Mouse (Mus musculus): ENCODE data around the gene Bdkrb1.

Bdkrb1 gene

GRCm38 (mm10) chr12:105602581-105603210 is at the start of gene Bdkrb1:
TSS of gene Bdkrb1 (plus strand) at chr12:105603085.
- no peak for DNase-seq

- DNase-seq = no peak
Measured at GRCm38 (mm10) chr12:105554151-105554772, 48.6 kb upstream of the Bdkrb1 start.

GRCm38 (mm10) chr12:105555172-105555571 is 47.7 kb upstream of the Bdkrb1 start:
- DNase-seq = no peak

DNA sequence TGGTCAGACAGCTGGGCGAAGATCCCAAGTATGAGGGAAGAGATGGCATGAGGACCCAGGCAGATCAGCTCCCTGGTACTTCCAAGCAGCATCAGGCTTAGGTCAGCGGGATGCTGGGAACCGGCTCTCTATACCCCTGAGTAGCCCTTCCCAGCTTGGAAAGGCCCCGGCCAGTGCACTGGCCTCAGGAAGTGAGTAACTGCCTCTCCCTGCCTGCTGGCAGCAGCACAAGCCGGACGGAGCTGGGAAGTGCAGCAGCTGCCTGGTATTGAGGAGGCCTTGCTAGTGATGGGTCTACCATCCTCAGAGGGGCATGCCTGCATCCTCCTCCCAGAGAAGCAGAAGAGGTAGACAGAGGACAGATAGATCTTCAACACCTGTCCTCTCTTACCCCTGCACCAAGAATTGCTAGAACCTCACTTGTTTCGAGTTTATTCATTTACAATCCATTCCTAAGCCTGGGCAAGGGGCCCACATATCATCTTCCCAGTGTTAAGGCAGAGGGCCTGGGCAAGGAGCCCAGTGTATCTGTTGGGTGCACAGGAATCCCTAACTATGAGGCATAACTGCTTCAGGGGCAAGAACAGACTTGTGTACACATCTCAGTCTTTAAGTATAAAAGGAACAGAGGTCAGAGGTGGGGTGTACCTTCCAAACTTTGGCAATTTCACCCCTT is 45.5 kb upstream of the Bdkrb1 start:
- DNase-seq = no peak

GRCm38 (mm10) chr12:105561007-105561534 is 41.8 kb upstream of the Bdkrb1 start:
- no peak for DNase-seq

DNA sequence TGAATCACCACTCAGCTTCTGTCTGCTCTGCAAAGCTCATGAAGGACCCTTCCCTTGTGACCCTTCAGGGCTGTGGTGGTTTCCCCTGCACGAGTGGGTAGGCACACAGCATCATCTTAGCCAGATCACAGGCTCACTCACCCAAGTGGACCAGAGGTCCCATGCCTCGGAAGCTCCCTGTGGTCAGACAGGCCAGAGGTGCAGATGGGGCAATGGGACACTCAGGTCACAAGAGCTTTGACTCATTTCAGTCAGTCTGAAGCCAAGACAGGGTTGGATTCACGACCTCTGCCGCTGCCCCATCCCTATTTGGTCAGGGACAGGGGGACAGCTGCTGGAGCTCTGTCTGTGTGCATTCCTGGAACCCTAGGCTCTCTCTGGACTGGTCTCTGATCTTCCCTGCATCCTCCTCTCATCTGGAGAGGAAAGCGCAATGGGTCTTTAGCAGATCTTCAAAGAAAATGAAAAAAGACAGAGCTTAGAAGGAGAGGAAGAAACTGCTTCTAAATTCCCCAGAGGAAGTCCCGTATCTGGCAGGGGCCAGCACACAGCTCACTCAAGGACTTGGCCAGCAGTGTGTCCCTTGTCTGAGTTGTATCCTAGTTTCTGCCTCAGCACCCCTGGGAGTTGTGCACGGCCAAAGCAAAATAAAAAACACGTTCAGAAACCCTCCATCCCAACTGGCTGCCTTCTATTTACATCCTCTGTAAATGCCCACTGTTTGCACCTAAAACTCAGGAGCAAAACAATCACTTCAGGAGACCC is 40.6 kb upstream of the Bdkrb1 start:
- DNase-seq = no peak

GRCm38 (mm10) chr12:105562936-105563680 is 39.8 kb upstream of the Bdkrb1 start, which contains the start of gene Bdkrb2:
TSS of gene Bdkrb2 (plus strand) at chr12:105563226.
- DNase-seq = peak; percentile 20 to 26

- no peak for DNase-seq
Measured at GRCm38 (mm10) chr12:105563726-105564275, 39.1 kb upstream of the Bdkrb1 start.

- DNase-seq = no peak
Measured at GRCm38 (mm10) chr12:105565221-105565620, 37.7 kb upstream of the Bdkrb1 start.

DNA sequence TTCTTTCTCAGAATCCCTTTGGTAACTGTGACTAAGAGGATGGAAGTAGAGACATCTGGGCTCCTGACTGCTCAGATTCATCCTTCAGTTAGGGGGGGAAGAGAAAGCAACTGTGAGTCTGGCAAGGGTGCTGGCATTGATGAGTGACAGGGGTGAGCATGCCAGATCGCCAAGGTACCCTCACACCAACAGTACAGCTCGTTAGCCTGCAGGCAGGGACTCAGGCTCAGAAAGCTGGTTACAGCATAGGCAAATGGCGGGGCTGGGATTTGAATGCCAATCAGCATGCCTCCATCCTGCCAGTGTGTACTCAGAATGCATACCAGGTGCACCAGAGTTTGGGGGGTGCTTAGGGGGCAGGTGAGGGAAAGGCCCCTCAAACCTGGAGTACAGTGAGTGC is 31.0 kb upstream of the Bdkrb1 start:
- no peak for DNase-seq

DNA sequence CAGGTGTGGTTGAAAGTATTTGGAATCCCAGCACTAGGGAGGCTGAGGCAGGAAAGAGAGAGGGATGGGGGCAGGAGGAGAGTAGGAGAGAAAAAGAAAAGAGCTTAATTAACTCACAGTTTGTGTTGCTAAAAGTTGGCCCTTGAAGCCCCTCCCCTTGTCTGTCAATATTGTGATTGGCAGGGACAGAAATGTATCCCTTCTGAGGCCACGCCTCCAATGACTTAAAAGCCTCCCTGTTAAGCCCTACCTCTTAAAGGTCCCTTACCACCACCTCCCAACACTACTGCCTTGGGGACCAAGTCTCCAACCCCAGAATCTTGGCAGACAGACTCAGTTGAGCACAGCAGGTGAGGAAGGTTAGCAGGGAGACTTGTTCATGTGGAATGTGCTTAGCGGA is 30.3 kb upstream of the Bdkrb1 start:
- no peak for DNase-seq

DNA sequence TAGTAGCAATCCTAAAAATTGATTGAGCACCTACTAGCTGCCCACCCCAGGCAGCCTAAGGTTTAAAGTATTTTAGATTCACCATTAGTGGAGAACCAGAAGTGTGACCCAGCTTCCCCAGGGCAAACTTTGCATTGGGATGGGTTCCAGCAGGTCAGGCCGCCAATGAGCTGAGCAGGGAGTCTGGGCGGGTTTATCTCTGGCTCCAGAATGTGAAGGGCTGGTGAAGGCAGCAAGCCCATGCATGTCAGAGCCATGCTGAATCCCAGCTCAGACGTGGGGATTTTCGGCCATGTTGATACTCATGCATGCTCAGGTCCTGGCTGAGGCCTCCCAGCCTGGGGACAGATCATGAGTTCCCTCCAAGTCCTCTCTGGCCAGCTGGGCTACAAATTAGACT is 28.5 kb upstream of the Bdkrb1 start:
- no peak for DNase-seq

DNA sequence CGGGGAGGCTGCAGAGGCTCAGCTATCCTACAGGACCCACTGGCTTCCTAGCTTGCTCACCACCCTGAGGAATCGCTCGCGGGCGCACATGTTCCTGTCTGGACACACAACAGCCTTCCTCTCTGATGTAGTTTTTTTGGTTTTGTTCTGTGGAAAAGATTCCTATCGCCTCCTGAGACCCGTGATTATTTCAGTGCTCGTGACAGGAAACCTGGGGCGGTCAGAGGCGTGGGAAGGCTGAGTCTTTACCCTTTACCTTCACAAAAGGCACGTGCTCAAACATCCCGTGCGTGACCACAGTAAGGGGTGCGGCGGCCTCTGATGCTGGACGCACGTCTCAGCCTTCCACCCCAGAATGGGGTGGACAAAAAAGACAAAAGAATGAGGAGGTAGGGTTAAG is 22.4 kb upstream of the Bdkrb1 start:
- DNase-seq = no peak

DNA sequence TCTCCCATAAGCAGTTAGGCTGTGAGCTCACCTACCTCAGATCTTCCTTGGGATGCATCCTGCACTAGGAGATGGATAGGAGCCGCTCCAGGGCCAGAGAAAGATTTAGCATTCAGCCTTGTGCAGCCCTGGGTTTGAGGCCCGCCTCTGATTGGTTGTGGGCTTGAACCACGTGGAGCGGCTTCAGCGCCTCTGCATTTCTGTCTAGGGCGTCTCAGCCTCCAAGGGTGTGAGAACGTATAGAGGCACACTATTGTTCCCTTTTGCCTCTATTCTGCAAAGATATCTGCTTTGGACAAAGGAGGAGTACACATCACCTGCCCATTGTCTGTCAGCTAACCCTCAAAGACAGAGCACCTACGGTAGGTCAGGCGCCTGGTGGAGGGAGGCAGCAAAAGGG is 20.4 kb upstream of the Bdkrb1 start:
- no peak for DNase-seq

GRCm38 (mm10) chr12:105583484-105583883 is 19.4 kb upstream of the Bdkrb1 start:
- DNase-seq = no peak

- DNase-seq = peak; percentile 73 to 76
Measured at GRCm38 (mm10) chr12:105584851-105585250, 18.0 kb upstream of the Bdkrb1 start.

DNA sequence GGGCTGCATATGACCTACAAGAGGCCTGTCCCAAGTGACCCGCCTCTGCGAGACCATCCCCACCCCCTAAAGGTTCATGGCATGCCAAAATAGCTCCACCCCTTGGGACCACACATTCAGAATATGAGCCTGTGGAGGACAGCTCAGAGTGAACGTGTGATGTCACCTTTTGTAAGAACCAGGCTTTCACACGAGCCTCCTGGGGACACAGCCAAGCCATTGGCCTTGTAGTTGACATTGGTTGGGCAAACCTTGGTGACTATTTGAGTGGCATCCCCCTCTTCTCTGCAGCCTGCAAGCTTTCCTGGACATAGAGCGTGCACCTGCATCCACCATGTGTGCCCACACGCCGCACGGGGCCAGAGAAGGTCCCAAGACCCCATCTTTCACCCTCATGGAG is 15.4 kb upstream of the Bdkrb1 start:
- no peak for DNase-seq

GRCm38 (mm10) chr12:105590786-105591185 is 12.1 kb upstream of the Bdkrb1 start:
- peak; percentile 31 to 46 for DNase-seq

- peak; percentile 56 to 58 for DNase-seq
Measured at GRCm38 (mm10) chr12:105592361-105592761, 10.5 kb upstream of the Bdkrb1 start.

DNA sequence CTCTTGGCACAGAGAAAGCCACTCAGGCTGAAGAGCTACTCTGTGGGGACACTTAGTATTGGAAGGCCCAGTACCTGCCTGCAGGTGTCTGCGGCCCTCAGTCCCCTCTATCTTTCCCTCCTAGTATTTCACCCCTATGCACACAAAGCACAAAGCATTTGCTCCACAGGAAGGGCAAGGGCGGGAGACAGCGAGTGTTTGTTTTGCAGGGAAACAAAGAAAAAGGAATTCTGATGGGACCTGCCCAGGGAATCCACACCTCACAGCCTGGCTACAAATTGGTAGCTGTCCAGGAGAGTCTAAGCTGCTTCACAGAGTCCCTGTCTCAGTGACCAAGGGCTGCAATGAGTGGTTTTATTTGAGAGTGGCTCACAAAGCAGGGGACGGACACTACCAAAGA is 9.4 kb upstream of the Bdkrb1 start:
- no peak for DNase-seq

DNA sequence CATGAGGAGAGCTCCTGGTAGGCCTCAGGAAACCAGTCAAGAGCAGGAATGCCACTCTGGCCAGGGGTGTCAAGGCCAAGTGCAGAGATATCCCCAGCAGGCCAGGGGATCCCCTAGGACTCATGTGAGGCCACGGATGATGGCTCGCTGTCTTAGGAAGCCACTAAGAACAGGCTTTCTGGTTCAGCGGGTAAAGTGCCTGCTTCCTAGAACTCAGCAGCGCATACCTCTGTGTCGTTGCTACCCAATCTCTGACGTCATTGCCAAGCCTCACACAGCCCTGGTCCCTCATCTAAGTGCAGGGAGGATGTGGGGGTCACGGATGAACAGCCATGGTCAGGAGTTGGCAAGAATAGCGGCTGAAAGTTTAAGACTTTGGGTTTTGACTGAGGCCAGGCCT is 5.8 kb upstream of the Bdkrb1 start:
- no peak for DNase-seq

DNA sequence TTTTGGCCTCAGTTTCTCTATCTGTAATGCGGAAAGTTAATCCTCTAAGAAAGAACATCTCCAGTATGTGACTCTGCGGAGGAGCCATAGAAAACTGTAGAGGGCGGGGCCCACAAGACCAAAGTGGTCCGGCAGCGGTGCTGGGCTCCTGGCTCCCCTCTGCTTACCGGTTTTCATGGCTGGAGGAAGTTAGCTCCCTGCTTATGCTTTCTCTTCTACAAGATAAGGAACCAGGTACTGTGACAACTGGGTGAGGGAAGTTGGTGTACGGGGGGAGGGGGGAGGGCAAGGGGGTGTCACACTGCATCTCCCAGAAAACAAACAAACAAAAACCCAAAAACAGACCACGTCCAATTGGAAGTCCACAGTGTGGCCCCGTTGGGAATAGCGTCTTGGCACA is 4.4 kb upstream of the Bdkrb1 start:
- no peak for DNase-seq

All from cerebellum, postnatal 36 days (tissue).